Mouse (Mus musculus): ENCODE results near the gene Wdr95. TPM values are rescaled to one million over a fixed set of nuclear protein-coding genes. Genes with fewer than 3 reads are reported as not detected.

Gene Wdr95
- polyA plus RNA-seq, 1 experiment: 1.9 TPM

Other genes with a start within 250 kb of the Wdr95 start
- gene Medag, start 116.9 kb upstream of the Wdr95 start, polyA plus RNA-seq (2012; rRNA removed): 9.5 and 13.6 TPM in 2 replicates
- 0.32 TPM in 1 of 2 replicates, not detected in the other for gene Tex26, start 89.0 kb upstream of the Wdr95 start, polyA plus RNA-seq (2012; rRNA removed)
- 7.9 and 10.4 TPM in 2 replicates for gene Hsph1, start 107.7 kb downstream of the Wdr95 start, polyA plus RNA-seq (2012; rRNA removed)
- 8.9 and 11.1 TPM in 2 replicates for gene B3glct, start 149.6 kb downstream of the Wdr95 start, polyA plus RNA-seq (2012; rRNA removed)

Measured in gonadal fat pad, adult 2 months (tissue).